Mouse (Mus musculus) cerebellum, adult 11-12 months (tissue): ENCODE results near the gene Qrfpr.

ENCODE experiments used
- DNase-seq: peaks from one replicate; pipeline ENCODE4 v3.0.0; 2022

Gene Qrfpr

GRCm38 (mm10) chr3:36150537-36150933 lies 71.6 kb downstream of the Qrfpr start:
- no peak for DNase-seq

GRCm38 (mm10) chr3:36138996-36139395 lies 83.1 kb downstream of the Qrfpr start:
- no peak for DNase-seq

GRCm38 (mm10) chr3:36138171-36138660 lies 83.9 kb downstream of the Qrfpr start:
- DNase-seq, result no peak

- DNase-seq, result no peak
Observed at GRCm38 (mm10) chr3:36137560-36137959, 84.6 kb downstream of the Qrfpr start.

- no peak for DNase-seq
Observed at GRCm38 (mm10) chr3:36136152-36136551, 86.0 kb downstream of the Qrfpr start.
